Mouse (Mus musculus) hindbrain, postnatal 0 days (tissue): ENCODE data around the gene Dtnbp1. TPM values are rescaled to one million over a fixed set of nuclear protein-coding genes. Genes with fewer than 3 reads are reported as not detected.

Experiments
- ATAC-seq: fragments of 200-750 bp; cut with Nextera tagmentation; 2 replicates; pipeline ENCODE4 v1.8.0; 2017; ENCODE audit warnings: mild to moderate bottlenecking, moderate TSS enrichment, moderate library complexity
- DNase-seq: peaks from one replicate; pipeline ENCODE4 v3.0.0-alpha.2; 2015; ENCODE audit warnings: low spot score
- H3K27ac ChIP-seq: fragments of 300-500 bp; sonication (generic); 2 replicates; pipeline ENCODE4 v1.5.1; 2014; ENCODE audit warnings: mild to moderate bottlenecking
- H3K27me3 ChIP-seq: fragments of 300-500 bp; sonication (generic); 2 replicates; pipeline ENCODE4 v1.6.1; 2014; ENCODE audit warnings: low read length, mixed read lengths; ENCODE audit not compliant: insufficient read depth
- H3K36me3 ChIP-seq: fragments of 300-500 bp; sonication (generic); 2 replicates; pipeline ENCODE4 v1.6.1; 2014; ENCODE audit warnings: low read length, mixed read lengths; ENCODE audit not compliant: insufficient read depth
- H3K4me1 ChIP-seq: fragments of 300-500 bp; sonication (generic); 2 replicates; pipeline ENCODE4 v1.6.1; 2014; ENCODE audit warnings: antibody characterized with exemption, low read length, mixed read lengths; ENCODE audit not compliant: insufficient read depth
- H3K4me2 ChIP-seq: fragments of 300-500 bp; sonication (generic); 2 replicates; pipeline ENCODE4 v1.6.1; 2014; ENCODE audit warnings: low read depth, mild to moderate bottlenecking, low read length, moderate library complexity, mixed read lengths
- H3K4me3 ChIP-seq: fragments of 300-500 bp; sonication (generic); 2 replicates; pipeline ENCODE4 v1.5.1; 2014; ENCODE audit warnings: low read length
- H3K9ac ChIP-seq: fragments of 300-500 bp; sonication (generic); replicated peaks from 2 replicates; pipeline ENCODE4 v1.6.1; 2014; ENCODE audit warnings: mild to moderate bottlenecking, low read length, moderate library complexity, mixed read lengths
- H3K9me3 ChIP-seq: fragments of 300-500 bp; sonication (generic); 2 replicates; pipeline ENCODE4 v1.6.1; 2016; ENCODE audit warnings: low read length, mixed read lengths
- CTCF ChIP-seq: IDR thresholded peaks from 2 replicates; pipeline ENCODE4 v1.5.1; 2016; ENCODE audit warnings: antibody characterized with exemption, control low read depth, low read depth
- WGBS: fragments of 180-500 bp; shearing (Covaris S2); extraction: QIAGEN DNeasy Blood & Tissue Kit; methylation state at CpG from one replicate; pipeline ENCODE4 v1.1.7; 2014; 5-methylcytosine and 5-hydroxymethylcytosine counted together
- polyA plus RNA-seq: library from polyadenylated mRNA; unstranded; fragments of >200 nt; fragmentation: Nextera tagmentation; extraction: Ambion mirVana; gene quantifications from 2 replicates; pipeline ENCODE4 v1.2.1, GENCODE M21; 2015
- total RNA-seq: library from RNA; depleted of rRNA; stranded (reverse); fragments of >200 nt; gene quantifications from 2 replicates; pipeline ENCODE4 v1.2.3, GENCODE M21; 2014

Dtnbp1 gene
- total and polyA plus RNA-seq, 2 experiments from 2014 or later, result 90.7 to 127 TPM

DNA sequence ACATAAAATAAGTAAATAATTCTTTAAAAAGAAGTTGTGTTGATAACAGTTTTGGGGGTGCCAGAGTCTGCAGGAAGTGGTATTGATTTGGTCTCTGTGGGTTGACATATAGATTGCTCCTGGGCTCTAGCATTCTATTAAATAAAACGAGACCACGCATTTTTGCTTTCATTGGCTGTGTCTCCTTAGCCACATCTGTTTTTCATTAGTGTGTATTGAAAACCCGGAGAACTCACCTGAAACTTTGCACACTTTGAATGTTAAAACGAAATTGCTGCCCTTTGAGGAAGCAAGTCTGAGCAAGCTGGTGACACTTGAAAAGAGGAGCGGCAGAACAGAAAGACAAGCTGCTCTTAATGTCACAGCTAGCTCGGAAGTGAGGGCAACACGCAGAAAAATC is 32.8 kb upstream of the Dtnbp1 start:
- Histone ChIP-seq H3K9me3 (no peaks in the 10 kb centered on the region), H3K9ac (no peak overlapping the region), H3K4me2 (no peak overlapping the region), H3K27ac (no peak overlapping the region), H3K27me3 (no peaks in the 10 kb centered on the region), H3K36me3 (no peaks in the 10 kb centered on the region), H3K4me3 (no peak overlapping the region), H3K4me1 (no peaks in the 10 kb centered on the region)
- ATAC-seq (no peak), DNase-seq (no peak)
- WGBS, result 79% methylated on average over 7 of the region's 7 CpGs
- no peak for TF ChIP-seq CTCF

DNA sequence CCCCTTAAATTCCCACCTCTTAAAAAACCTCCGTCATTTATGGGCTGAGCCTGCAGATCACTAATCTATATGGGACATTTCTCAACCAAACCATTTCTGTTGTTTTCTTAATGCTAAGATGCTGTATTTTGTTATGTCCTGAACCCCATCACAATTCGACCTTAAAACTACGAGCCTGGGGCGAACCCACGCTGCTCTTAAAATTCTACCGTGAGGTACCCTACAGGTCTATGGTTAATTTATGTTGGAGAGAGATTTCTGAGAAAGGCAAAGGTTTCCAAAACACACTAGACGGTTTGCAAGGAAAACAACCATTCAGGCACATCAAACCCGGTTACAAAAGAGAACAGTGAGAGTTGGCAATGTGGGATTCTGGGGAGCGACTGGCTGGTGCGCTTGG is 31.4 kb upstream of the Dtnbp1 start:
- Histone ChIP-seq H3K9ac (no peak overlapping the region), H3K27ac (no peak overlapping the region), H3K4me2 (no peak overlapping the region), H3K4me3 (no peak overlapping the region), H3K4me1 (no peaks in the 10 kb centered on the region), H3K27me3 (no peaks in the 10 kb centered on the region), H3K9me3 (no peaks in the 10 kb centered on the region), H3K36me3 (no peaks in the 10 kb centered on the region)
- no peak for TF ChIP-seq CTCF
- DNase-seq (no peak), ATAC-seq (no peak)
- WGBS, result 92% methylated on average over 10 of the region's 10 CpGs

DNA sequence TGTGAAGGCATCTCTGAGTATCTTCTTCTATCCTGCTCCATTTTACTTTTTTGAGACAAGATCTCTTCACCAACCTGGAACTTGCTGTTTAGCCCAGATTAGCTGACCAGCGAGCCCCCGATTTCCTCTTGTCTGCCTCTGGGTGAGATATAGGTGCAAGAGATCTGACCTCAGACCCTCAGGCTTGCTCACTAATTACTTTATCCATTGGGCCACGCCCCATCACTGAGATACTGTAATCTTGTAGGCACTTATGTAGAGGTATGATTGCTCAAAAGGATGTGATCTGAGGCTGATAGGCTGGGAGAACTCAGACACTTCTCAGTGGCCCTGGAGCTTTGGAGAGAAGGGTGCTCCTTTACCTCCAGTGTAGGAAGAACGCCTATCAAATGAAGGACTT is 30.5 kb upstream of the Dtnbp1 start:
- no peak for ATAC-seq
- H3K4me2 ChIP-seq, result no peak overlapping the region
- 93% methylated on average over 4 of the region's 4 CpGs for WGBS
- no peaks in the 10 kb centered on the region for H3K4me1 ChIP-seq
- H3K36me3 ChIP-seq, result no peaks in the 10 kb centered on the region
- H3K4me3 ChIP-seq, result no peak overlapping the region
- H3K27me3 ChIP-seq, result no peaks in the 10 kb centered on the region
- H3K9ac ChIP-seq, result no peak overlapping the region
- DNase-seq, result no peak
- H3K9me3 ChIP-seq, result no peaks in the 10 kb centered on the region
- TF ChIP-seq CTCF, result no peak
- H3K27ac ChIP-seq, result no peak overlapping the region

DNA sequence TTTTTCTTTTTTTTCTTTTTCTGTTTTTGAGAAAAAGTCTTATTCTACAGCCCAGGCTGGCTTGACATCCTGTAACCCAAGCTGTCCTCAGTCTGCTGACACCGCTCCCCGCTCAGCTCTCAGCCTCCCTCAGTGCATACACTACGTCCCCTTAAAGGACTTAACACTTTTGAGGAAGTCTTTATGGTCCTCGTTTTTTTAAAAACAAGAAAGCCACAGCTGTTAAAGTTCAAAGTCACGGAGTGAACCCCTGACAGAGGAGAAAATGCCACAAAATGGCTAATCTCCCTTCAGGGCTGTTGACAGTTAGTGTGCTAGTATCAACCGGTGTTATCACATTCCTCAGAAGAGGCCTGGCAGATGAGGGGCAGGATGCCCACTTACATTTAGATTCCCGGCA is 29.8 kb upstream of the Dtnbp1 start:
- no peaks in the 10 kb centered on the region for H3K36me3 ChIP-seq
- H3K4me2 ChIP-seq, result no peak overlapping the region
- H3K27me3 ChIP-seq, result no peaks in the 10 kb centered on the region
- H3K27ac ChIP-seq, result no peak overlapping the region
- ATAC-seq (no peak), DNase-seq (no peak)
- TF ChIP-seq CTCF, result no peak
- WGBS, result 78% methylated on average over 7 of the region's 7 CpGs
- H3K9ac ChIP-seq, result no peak overlapping the region
- H3K4me3 ChIP-seq, result no peak overlapping the region
- no peaks in the 10 kb centered on the region for H3K4me1 ChIP-seq
- no peaks in the 10 kb centered on the region for H3K9me3 ChIP-seq

DNA sequence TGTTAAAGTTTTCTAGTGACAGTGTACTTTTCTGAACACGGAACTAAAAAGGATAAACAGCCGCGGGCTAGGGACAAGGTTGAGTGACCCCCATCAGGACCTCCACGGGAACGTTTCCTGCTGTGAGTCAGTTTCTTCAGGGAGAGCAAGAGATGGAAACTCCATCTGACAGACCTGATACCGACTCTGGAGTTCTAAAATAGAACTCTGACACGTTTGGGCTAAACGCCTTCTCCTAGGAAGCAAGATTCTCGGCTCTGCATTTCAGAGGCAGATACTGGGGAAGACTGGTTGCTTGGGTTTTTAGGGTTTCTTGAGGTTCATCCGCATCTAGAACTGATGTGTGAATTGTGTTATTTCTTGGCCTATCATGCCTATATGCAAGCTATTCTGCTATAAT is 29.4 kb upstream of the Dtnbp1 start:
- H3K9me3 ChIP-seq, result no peaks in the 10 kb centered on the region
- TF ChIP-seq CTCF, result no peak
- H3K4me1 ChIP-seq, result no peaks in the 10 kb centered on the region
- no peak overlapping the region for H3K4me3 ChIP-seq
- H3K4me2 ChIP-seq, result no peak overlapping the region
- no peak for ATAC-seq
- WGBS, result 66% methylated on average over 10 of the region's 10 CpGs
- H3K27me3 ChIP-seq, result no peaks in the 10 kb centered on the region
- no peak overlapping the region for H3K9ac ChIP-seq
- H3K36me3 ChIP-seq, result no peaks in the 10 kb centered on the region
- no peak for DNase-seq
- no peak overlapping the region for H3K27ac ChIP-seq

DNA sequence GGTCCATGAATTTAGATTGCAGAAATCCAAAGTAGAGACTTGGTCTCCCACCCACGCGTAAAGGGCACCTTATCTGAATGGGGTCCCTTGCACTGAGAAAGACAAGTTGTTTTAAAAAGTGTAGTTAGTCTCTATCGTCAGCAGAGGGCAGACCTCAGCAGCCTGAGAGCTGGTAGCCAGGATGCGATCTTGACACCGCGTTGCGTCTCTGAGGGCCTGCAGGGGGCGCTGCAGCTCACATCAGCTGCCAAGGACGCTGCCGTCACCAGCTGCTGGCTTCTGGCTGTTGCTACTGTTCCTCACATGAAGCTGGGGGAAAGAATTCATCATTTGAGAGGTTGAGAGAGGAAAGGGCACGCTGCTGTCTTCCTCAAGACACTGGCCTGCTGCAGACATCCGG is 28.9 kb upstream of the Dtnbp1 start:
- H3K36me3 ChIP-seq, result no peaks in the 10 kb centered on the region
- ATAC-seq, result peak; percentile 80
- TF ChIP-seq CTCF, result peak; percentile 100

DNA sequence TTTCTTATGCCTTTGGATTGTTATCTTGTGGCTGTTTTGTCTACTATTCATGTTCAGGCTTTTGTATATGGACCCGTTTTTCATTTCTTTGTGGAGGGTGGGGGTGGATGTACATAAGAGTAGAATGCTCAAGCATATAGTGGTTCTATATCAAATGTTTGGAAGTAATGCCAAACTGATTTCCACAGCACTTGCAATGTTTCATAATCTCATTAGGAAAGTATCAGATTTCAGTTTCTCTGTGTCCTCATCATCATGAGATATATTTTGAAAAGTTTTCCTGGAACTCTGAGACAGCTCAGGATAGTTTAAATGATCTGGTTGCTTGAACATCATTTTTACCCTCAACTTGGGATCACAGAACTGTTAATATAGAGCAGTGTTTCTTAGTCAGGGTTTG is 27.8 kb upstream of the Dtnbp1 start:
- Histone ChIP-seq H3K27me3 (no peaks in the 10 kb centered on the region), H3K4me2 (no peak overlapping the region), H3K36me3 (no peaks in the 10 kb centered on the region), H3K4me3 (no peak overlapping the region), H3K9me3 (no peaks in the 10 kb centered on the region), H3K4me1 (no peaks in the 10 kb centered on the region), H3K27ac (no peak overlapping the region), H3K9ac (no peak overlapping the region)
- DNase-seq (no peak), ATAC-seq (no peak)
- TF ChIP-seq CTCF, result no peak
- 85% methylated on average over 1 of the region's 1 CpGs for WGBS

More for the DNA sequence above, 28.9 kb upstream of the Dtnbp1 start:
- H3K4me2 ChIP-seq, result no peak overlapping the region
- H3K9ac ChIP-seq, result no peak overlapping the region
- H3K27ac ChIP-seq, result no peak overlapping the region
- no peak overlapping the region for H3K4me3 ChIP-seq
- 10% methylated on average over 12 of the region's 12 CpGs for WGBS
- no peaks in the 10 kb centered on the region for H3K9me3 ChIP-seq
- no peaks in the 10 kb centered on the region for H3K4me1 ChIP-seq
- DNase-seq, result peak; percentile 97
- no peaks in the 10 kb centered on the region for H3K27me3 ChIP-seq

DNA sequence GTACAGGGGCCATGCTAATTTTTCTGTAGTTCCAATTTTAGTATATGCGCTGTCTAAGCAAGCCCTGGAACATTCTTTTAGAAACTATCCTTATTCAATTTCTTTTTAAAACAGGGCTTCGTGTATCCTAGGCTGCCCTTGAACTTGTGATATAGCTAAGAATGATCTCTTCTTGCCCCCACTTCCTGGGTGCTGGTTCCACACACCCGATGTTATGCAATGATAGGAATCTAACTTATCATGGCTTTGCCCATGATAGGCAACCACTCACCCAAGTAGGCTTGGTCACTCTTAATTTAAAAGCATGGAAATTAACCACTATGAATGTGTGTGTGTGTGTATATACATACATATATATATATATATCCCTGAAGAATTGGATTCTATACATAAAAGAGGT is 24.3 kb upstream of the Dtnbp1 start:
- no peak for ATAC-seq
- no peaks in the 10 kb centered on the region for H3K4me1 ChIP-seq
- no peaks in the 10 kb centered on the region for H3K27me3 ChIP-seq
- WGBS, result 90% methylated on average over 3 of the region's 3 CpGs
- DNase-seq, result no peak
- no peaks in the 10 kb centered on the region for H3K9me3 ChIP-seq
- no peak for TF ChIP-seq CTCF
- no peak overlapping the region for H3K4me2 ChIP-seq
- no peak overlapping the region for H3K9ac ChIP-seq
- no peaks in the 10 kb centered on the region for H3K36me3 ChIP-seq
- no peak overlapping the region for H3K4me3 ChIP-seq
- no peak overlapping the region for H3K27ac ChIP-seq
